ENCODE assay signal across 23 mouse cellular contexts in the genomic region with DNA sequence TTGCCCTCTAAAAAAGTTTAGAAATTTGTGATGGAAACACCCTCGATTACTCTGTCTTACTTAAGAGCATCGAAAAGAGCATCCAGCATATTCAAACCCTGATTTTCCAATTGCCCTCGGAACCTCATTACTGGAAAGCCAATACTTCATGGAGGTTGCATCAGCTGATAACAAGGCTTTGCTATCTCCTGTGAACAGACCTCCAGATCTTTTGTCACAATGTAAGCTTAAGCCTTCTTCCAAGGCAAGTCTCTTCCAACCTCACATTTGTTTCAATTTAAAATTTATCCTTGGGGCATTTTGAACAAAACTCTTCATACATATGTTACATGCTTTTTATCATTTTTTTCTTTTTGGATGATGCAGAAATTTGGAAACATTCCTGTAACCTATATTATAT.
DNase-seq lines count a peak whose midpoint lies in the region; ATAC-seq and TF ChIP-seq lines count a peak whose summit lies in the region.
"Had no signal": no experiment of that assay in that cellular context is flagged by ENCODE, and none has a peak within 500 bp of the region (broad histone marks: within the 10 kb centered on the region; RNA-seq: fewer than 3 reads in every experiment).

No protein-coding gene starts in this region.

- no peak overlapping the region for H3K4me2 ChIP-seq in embryonic facial prominence, embryonic 14.5 days (ENCODE audit: low read depth, low read length)

- no peak overlapping the region for H3K4me3 ChIP-seq in embryonic facial prominence, embryonic 14.5 days (ENCODE audit: low read depth, low read length)
- H3K4me3 ChIP-seq in embryonic facial prominence, embryonic 10.5 days: no peak overlapping the region
- peak overlapping the region in 1 of 2 experiments; percentile 22; a peak in 1 of 4 replicates for H3K4me3 ChIP-seq in MEL (ENCODE audit: control insufficient read depth in 1 of 2, insufficient read depth in 1 of 2, low read depth in 2 of 2, low read length in 2 of 2)
- no peak overlapping the region for H3K4me3 ChIP-seq in midbrain, embryonic 10.5 days

- H3K27me3 ChIP-seq in embryonic facial prominence, embryonic 14.5 days (replicated peaks; ENCODE audit: control insufficient read depth, insufficient read depth, low read length): no peaks in the 10 kb centered on the region
- no peaks in the 10 kb centered on the region for H3K27me3 ChIP-seq in embryonic facial prominence, embryonic 10.5 days (replicated peaks; ENCODE audit: low read depth, poor library complexity, severe bottlenecking)
- no peaks in the 10 kb centered on the region for H3K27me3 ChIP-seq in MEL (ENCODE audit: control insufficient read depth in 1 of 2, insufficient read depth in 2 of 2, low read length in 2 of 2)
- H3K27me3 ChIP-seq in midbrain, embryonic 10.5 days (ENCODE audit: low read depth, poor library complexity, severe bottlenecking): no peaks in the 10 kb centered on the region
- H3K27me3 ChIP-seq: CH12.LX, Patski had no signal

- no peak overlapping the region for H3K27ac ChIP-seq in embryonic facial prominence, embryonic 14.5 days (replicated peaks; ENCODE audit: low read depth, low read length)
- no peak overlapping the region for H3K27ac ChIP-seq in embryonic facial prominence, embryonic 10.5 days (replicated peaks)
- H3K27ac ChIP-seq in MEL (ENCODE audit: control insufficient read depth, low read depth, low read length): no peak overlapping the region
- no peak overlapping the region for H3K27ac ChIP-seq in midbrain, embryonic 10.5 days (replicated peaks)

- no peak for ATAC-seq in embryonic facial prominence, embryonic 14.5 days (ENCODE audit: low read depth)
- ATAC-seq: activated CD4-positive, CD25-positive, alpha-beta regulatory T cell, adult 4 months; CD4-positive, CD25-positive, alpha-beta regulatory T cell, adult 4 months; Patski had no signal

- no peak overlapping the region for H3K9ac ChIP-seq in embryonic facial prominence, embryonic 14.5 days (ENCODE audit: low read depth, low read length)
- no peak overlapping the region for H3K9ac ChIP-seq in MEL (ENCODE audit: control insufficient read depth, low read depth, low read length, poor library complexity, severe bottlenecking)

- H3K9me3 ChIP-seq in embryonic facial prominence, embryonic 14.5 days (ENCODE audit: control insufficient read depth, low read length): no peaks in the 10 kb centered on the region
- H3K9me3 ChIP-seq in embryonic facial prominence, embryonic 10.5 days: no peaks in the 10 kb centered on the region
- H3K9me3 ChIP-seq in MEL (replicated peaks; ENCODE audit: insufficient read depth, low read length): no peaks in the 10 kb centered on the region
- H3K9me3 ChIP-seq in midbrain, embryonic 10.5 days (replicated peaks): no peaks in the 10 kb centered on the region
- H3K9me3 ChIP-seq: G1E had no signal

- no peaks in the 10 kb centered on the region for H3K36me3 ChIP-seq in embryonic facial prominence, embryonic 14.5 days (ENCODE audit: control insufficient read depth, insufficient read depth, low read length)
- no peaks in the 10 kb centered on the region for H3K36me3 ChIP-seq in embryonic facial prominence, embryonic 10.5 days (replicated peaks)
- H3K36me3 ChIP-seq in MEL (ENCODE audit: control insufficient read depth in 1 of 2, insufficient read depth in 2 of 2, low read length in 2 of 2): peaks cover 0 to 7% of the 10 kb centered on the region in 2 experiments; a peak in 2 of 4 replicates
- no peaks in the 10 kb centered on the region for H3K36me3 ChIP-seq in midbrain, embryonic 10.5 days
- H3K36me3 ChIP-seq: G1E had no signal

- no peak for TF ChIP-seq RAD21 in MEL (IDR thresholded peaks at IDR 0.05; ENCODE audit: low read depth, low read length)

- TF ChIP-seq POLR2A in MEL (IDR thresholded peaks at IDR 0.05; ENCODE audit: control insufficient read depth in 1 of 2, insufficient read depth in 1 of 2, low read depth in 1 of 2, low read length in 2 of 2, poor library complexity in 1 of 2): no peak
- no peak for TF ChIP-seq POLR2A in brain, embryonic 14.5 days (IDR thresholded peaks at IDR 0.05; ENCODE audit: borderline replicate concordance, extremely low read depth, insufficient read depth, insufficient read length, poor library complexity, severe bottlenecking)

- TF ChIP-seq EP300 in MEL (IDR thresholded peaks at IDR 0.05; ENCODE audit: low read depth in 1 of 2, low read length in 2 of 2): peak; percentile 23 to 51; a peak in 2 of 4 replicates

- DNase-seq in embryonic facial prominence, embryonic 14.5 days (ENCODE audit: low spot score): peak; percentile 10
- DNase-seq in embryonic facial prominence, embryonic 10.5 days (ENCODE audit: low spot score): no peak
- peak; percentile 30 for DNase-seq in MEL (ENCODE audit: low read depth, low spot score)
- DNase-seq in brain, embryonic 14.5 days (ENCODE audit: low read depth): peak; percentile 2
- no peak for DNase-seq in midbrain, embryonic 10.5 days (ENCODE audit: low spot score)
- no peak for DNase-seq in layer of hippocampus, postnatal 10 days (ENCODE audit: low spot score in 2 of 2)
- DNase-seq: adrenal gland, adult 2 months; adrenal gland, adult 8-10 months; adrenal gland, postnatal 10 days; adrenal gland, postnatal 14 days; adrenal gland, postnatal 25 days; adrenal gland, postnatal 36 days; B cell, adult 2 months; cerebellum, adult 11 months; cerebellum, adult 11-12 months; cerebellum, adult 18-20 months; cerebellum, adult 2 months; cerebellum, adult 8-10 months had no signal

- H3K4me1 ChIP-seq in embryonic facial prominence, embryonic 14.5 days (ENCODE audit: control insufficient read depth, insufficient read depth, low read length): no peaks in the 10 kb centered on the region
- no peaks in the 10 kb centered on the region for H3K4me1 ChIP-seq in embryonic facial prominence, embryonic 10.5 days
- H3K4me1 ChIP-seq in MEL (ENCODE audit: control insufficient read depth in 1 of 2, insufficient read depth in 2 of 2, low read length in 2 of 2): peaks cover 0 to 9% of the 10 kb centered on the region in 2 experiments; a peak in 1 of 4 replicates
- no peaks in the 10 kb centered on the region for H3K4me1 ChIP-seq in midbrain, embryonic 10.5 days

- TF ChIP-seq CTCF in MEL (IDR thresholded peaks at IDR 0.05 in 2 of 3, conservative IDR thresholded peaks at IDR 0.05 in 1 of 3; ENCODE audit: control insufficient read depth in 1 of 3, insufficient read depth in 1 of 3, low read depth in 2 of 3, low read length in 3 of 3, poor library complexity in 1 of 3, severe bottlenecking in 1 of 3): no peak
- TF ChIP-seq CTCF in brain, embryonic 14.5 days (IDR thresholded peaks at IDR 0.05; ENCODE audit: borderline replicate concordance, extremely low read depth, insufficient read depth, insufficient read length): no peak

- no peaks in the 10 kb centered on the region for H3K79me2 ChIP-seq in MEL (ENCODE audit: control insufficient read depth, insufficient read depth, low read length, poor library complexity)

- 77% methylated on average over 3 of the region's 3 CpGs for WGBS in embryonic facial prominence, embryonic 14.5 days
- 89% methylated on average over 3 of the region's 3 CpGs for WGBS in embryonic facial prominence, embryonic 10.5 days
- 92% methylated on average over 3 of the region's 3 CpGs for WGBS in midbrain, embryonic 10.5 days

TF ChIP-seq in MEL, 35 proteins besides CTCF, POLR2A, EP300 and RAD21:
- TF ChIP-seq RCOR1 (IDR thresholded peaks at IDR 0.05; ENCODE audit: low read depth, low read length): peak; percentile 7; the same call in 1 of the 2 replicates
- TF ChIP-seq E2F4 (IDR thresholded peaks at IDR 0.05; ENCODE audit: borderline replicate concordance, low read depth, low read length): no peak
- peak; percentile 28; the same call in 1 of the 2 replicates for TF ChIP-seq KAT2A (conservative IDR thresholded peaks at IDR 0.05; ENCODE audit: low read depth, low read length)
- TF ChIP-seq GATA1 (IDR thresholded peaks at IDR 0.05; ENCODE audit: low read depth, low read length): 0 out of 2 replicates have a peak, but pooled peaks have one; percentile 15
- TF ChIP-seq TCF12 (IDR thresholded peaks at IDR 0.05; ENCODE audit: low read depth, low read length): peak; percentile 57; the same call in 1 of the 2 replicates
- TF ChIP-seq MYB (IDR thresholded peaks at IDR 0.05; ENCODE audit: low read depth, low read length): no peak
- TF ChIP-seq ETS1 (IDR thresholded peaks at IDR 0.05; ENCODE audit: low read depth, low read length): peak; percentile 19; the same call in 1 of the 2 replicates

Comparison
In these comparisons a context has a peak if more than half of its experiments do, and no peak if none do; other contexts are left out.
1. DNase-seq: peak in embryonic facial prominence, embryonic 14.5 days (single experiment), MEL (single experiment) and brain, embryonic 14.5 days (single experiment); none in embryonic facial prominence, embryonic 10.5 days (single experiment), midbrain, embryonic 10.5 days (single experiment) and layer of hippocampus, postnatal 10 days (0 of 2).